Mouse (Mus musculus): ENCODE data around the gene Cux1.

Cux1 gene

GRCm38 (mm10) chr5:136566812-136567175, 496 bp downstream of the Cux1 start:
- peak; percentile 37 for DNase-seq

- peak; percentile 57 for DNase-seq
These were observed 1.1 kb downstream of the Cux1 start for GRCm38 (mm10) chr5:136566001-136566811.

GRCm38 (mm10) chr5:136565311-136565811, 1.9 kb downstream of the Cux1 start:
- DNase-seq = no peak

GRCm38 (mm10) chr5:136564613-136565299, 2.5 kb downstream of the Cux1 start:
- peak; percentile 79 for DNase-seq

GRCm38 (mm10) chr5:136563996-136564395, 3.3 kb downstream of the Cux1 start:
- DNase-seq = peak; percentile 35

GRCm38 (mm10) chr5:136563104-136563503, 4.2 kb downstream of the Cux1 start:
- no peak for DNase-seq

- peak; percentile 53 for DNase-seq
These were observed 5.1 kb downstream of the Cux1 start for GRCm38 (mm10) chr5:136562212-136562611.

- no peak for DNase-seq
These were observed 5.6 kb downstream of the Cux1 start for GRCm38 (mm10) chr5:136561641-136562040.

- no peak for DNase-seq
These were observed 6.6 kb downstream of the Cux1 start for GRCm38 (mm10) chr5:136560656-136561055.

GRCm38 (mm10) chr5:136557446-136557845, 9.8 kb downstream of the Cux1 start:
- no peak for DNase-seq

- no peak for DNase-seq
These were observed 10.7 kb downstream of the Cux1 start for GRCm38 (mm10) chr5:136556328-136557262.

GRCm38 (mm10) chr5:136555703-136556102, 11.6 kb downstream of the Cux1 start:
- peak; percentile 70 for DNase-seq

- DNase-seq = no peak
These were observed 14.5 kb downstream of the Cux1 start for GRCm38 (mm10) chr5:136552832-136553231.

- no peak for DNase-seq
These were observed 15.2 kb downstream of the Cux1 start for GRCm38 (mm10) chr5:136552093-136552492.

- no peak for DNase-seq
These were observed 15.7 kb downstream of the Cux1 start for GRCm38 (mm10) chr5:136551571-136551970.

- peak; percentile 48 for DNase-seq
These were observed 16.6 kb downstream of the Cux1 start for GRCm38 (mm10) chr5:136550726-136551125.

- DNase-seq = no peak
These were observed 18.5 kb downstream of the Cux1 start for GRCm38 (mm10) chr5:136548776-136549175.

GRCm38 (mm10) chr5:136545061-136545460, 22.2 kb downstream of the Cux1 start:
- DNase-seq = no peak

- no peak for DNase-seq
These were observed 24.1 kb downstream of the Cux1 start for GRCm38 (mm10) chr5:136543171-136543570.

- DNase-seq = peak; percentile 55
These were observed 26.3 kb downstream of the Cux1 start for GRCm38 (mm10) chr5:136540952-136541351.

GRCm38 (mm10) chr5:136540055-136540838, 27.0 kb downstream of the Cux1 start:
- no peak for DNase-seq

GRCm38 (mm10) chr5:136536753-136537152, 30.5 kb downstream of the Cux1 start:
- no peak for DNase-seq

All from kidney, adult 9 months (tissue).